Comparison of ENCODE assay signal across 13 mouse cellular contexts in genomic region chr8:79829941-79830633, GRCm38 (mm10).
DNase-seq lines count a peak whose midpoint lies in the region; ATAC-seq and TF ChIP-seq lines count a peak whose summit lies in the region.
"Had no signal": no experiment of that assay in that cellular context is flagged by ENCODE, and none has a peak within 500 bp of the region (broad histone marks: within the 10 kb centered on the region; RNA-seq: fewer than 3 reads in every experiment).

No protein-coding gene starts in this region.

- no peaks in the 10 kb centered on the region for H3K9me3 ChIP-seq in hindbrain, embryonic 10.5 days
- H3K9me3 ChIP-seq in hindbrain, embryonic 13.5 days, result no peaks in the 10 kb centered on the region
- H3K9me3 ChIP-seq in lung, postnatal 0 days (ENCODE audit: low read length), result no peaks in the 10 kb centered on the region
- H3K9me3 ChIP-seq in intestine, embryonic 16.5 days (ENCODE audit: control insufficient read depth, low read length), result no peaks in the 10 kb centered on the region
- H3K9me3 ChIP-seq in stomach, embryonic 16.5 days (replicated peaks; ENCODE audit: control insufficient read depth, low read length), result no peaks in the 10 kb centered on the region

- H3K9ac ChIP-seq in hindbrain, embryonic 13.5 days, result no peak overlapping the region
- H3K9ac ChIP-seq in lung, postnatal 0 days (replicated peaks; ENCODE audit: low read depth), result no peak overlapping the region
- H3K9ac ChIP-seq in intestine, embryonic 16.5 days (ENCODE audit: low read depth, low read length), result no peak overlapping the region
- no peak overlapping the region for H3K9ac ChIP-seq in stomach, embryonic 16.5 days (ENCODE audit: low read length)

- peak; percentile 5 for DNase-seq in hindbrain, embryonic 10.5 days (ENCODE audit: low spot score)
- peak; percentile 47 for DNase-seq in lung, postnatal 0 days (ENCODE audit: low spot score)
- DNase-seq in lung, postnatal 14 days, result no peak
- DNase-seq in layer of hippocampus, adult 9-11 months, result no peak
- DNase-seq in cerebellum, postnatal 14 days, result no peak
- DNase-seq: adrenal gland, adult 2 months; lung, adult 2 months; spleen, adult 18-20 months; thymus, postnatal 25 days had no signal

- H3K27ac ChIP-seq in hindbrain, embryonic 10.5 days, result no peak overlapping the region
- H3K27ac ChIP-seq in hindbrain, embryonic 13.5 days, result no peak overlapping the region
- no peak overlapping the region for H3K27ac ChIP-seq in lung, postnatal 0 days (ENCODE audit: low read length)
- H3K27ac ChIP-seq in intestine, embryonic 16.5 days (ENCODE audit: low read length), result no peak overlapping the region
- no peak overlapping the region for H3K27ac ChIP-seq in stomach, embryonic 16.5 days (ENCODE audit: low read length)

- no peaks in the 10 kb centered on the region for H3K27me3 ChIP-seq in hindbrain, embryonic 10.5 days (ENCODE audit: insufficient read depth, poor library complexity, severe bottlenecking)
- no peaks in the 10 kb centered on the region for H3K27me3 ChIP-seq in hindbrain, embryonic 13.5 days
- H3K27me3 ChIP-seq in lung, postnatal 0 days (replicated peaks; ENCODE audit: insufficient read depth, low read length), result no peaks in the 10 kb centered on the region
- H3K27me3 ChIP-seq in intestine, embryonic 16.5 days (replicated peaks; ENCODE audit: control insufficient read depth, insufficient read depth, low read length), result no peaks in the 10 kb centered on the region
- no peaks in the 10 kb centered on the region for H3K27me3 ChIP-seq in stomach, embryonic 16.5 days (ENCODE audit: control insufficient read depth, insufficient read depth, low read length)

- H3K4me2 ChIP-seq in hindbrain, embryonic 13.5 days, result no peak overlapping the region
- peak overlapping the region; percentile 29; the same call in 1 of the 2 replicates for H3K4me2 ChIP-seq in lung, postnatal 0 days (replicated peaks; ENCODE audit: low read depth, low read length)
- peak overlapping the region; percentile 20; the same call in 1 of the 2 replicates for H3K4me2 ChIP-seq in intestine, embryonic 16.5 days (ENCODE audit: low read depth, low read length)
- H3K4me2 ChIP-seq in stomach, embryonic 16.5 days (ENCODE audit: low read depth, low read length), result peak overlapping the region; percentile 50

- WGBS in hindbrain, embryonic 10.5 days, result 72% methylated on average over 19 of the region's 19 CpGs
- 65% methylated on average over 19 of the region's 19 CpGs for WGBS in hindbrain, embryonic 13.5 days
- 42% methylated on average over 19 of the region's 19 CpGs for WGBS in lung, postnatal 0 days
- 44% methylated on average over 19 of the region's 19 CpGs for WGBS in intestine, embryonic 16.5 days
- 32% methylated on average over 19 of the region's 19 CpGs for WGBS in stomach, embryonic 16.5 days

- TF ChIP-seq CTCF in lung, postnatal 0 days (IDR thresholded peaks at IDR 0.05), result no peak

- H3K4me3 ChIP-seq in hindbrain, embryonic 10.5 days, result no peak overlapping the region
- no peak overlapping the region for H3K4me3 ChIP-seq in hindbrain, embryonic 13.5 days
- H3K4me3 ChIP-seq in lung, postnatal 0 days (ENCODE audit: low read depth, low read length), result peak overlapping the region; percentile 10; the same call in 1 of the 2 replicates
- no peak overlapping the region for H3K4me3 ChIP-seq in intestine, embryonic 16.5 days (ENCODE audit: low read length)
- peak overlapping the region; percentile 31 for H3K4me3 ChIP-seq in stomach, embryonic 16.5 days (replicated peaks; ENCODE audit: low read length)

- TF ChIP-seq EP300 in lung, postnatal 0 days (IDR thresholded peaks at IDR 0.05), result no peak

- peaks cover 8% of the 10 kb centered on the region for H3K4me1 ChIP-seq in hindbrain, embryonic 10.5 days (replicated peaks)
- peaks cover 7% of the 10 kb centered on the region; the same call in 1 of the 2 replicates for H3K4me1 ChIP-seq in hindbrain, embryonic 13.5 days (replicated peaks)
- no peaks in the 10 kb centered on the region for H3K4me1 ChIP-seq in lung, postnatal 0 days (ENCODE audit: insufficient read depth, low read depth, low read length)
- no peaks in the 10 kb centered on the region for H3K4me1 ChIP-seq in intestine, embryonic 16.5 days (ENCODE audit: control insufficient read depth, insufficient read depth, low read length)
- H3K4me1 ChIP-seq in stomach, embryonic 16.5 days (ENCODE audit: control insufficient read depth, insufficient read depth, low read length), result no peaks in the 10 kb centered on the region

- ATAC-seq in hindbrain, embryonic 13.5 days (ENCODE audit: low FRiP score), result no peak
- ATAC-seq in lung, postnatal 0 days, result peak; percentile 37
- ATAC-seq in intestine, embryonic 16.5 days, result no peak
- no peak for ATAC-seq in stomach, embryonic 16.5 days (ENCODE audit: insufficient read depth, low FRiP score)
- ATAC-seq: inflammation-experienced regulatory T-cells, adult 6 months had no signal

- H3K36me3 ChIP-seq in hindbrain, embryonic 10.5 days, result no peaks in the 10 kb centered on the region
- H3K36me3 ChIP-seq in hindbrain, embryonic 13.5 days, result no peaks in the 10 kb centered on the region
- no peaks in the 10 kb centered on the region for H3K36me3 ChIP-seq in lung, postnatal 0 days (ENCODE audit: insufficient read depth, low read length)
- H3K36me3 ChIP-seq in intestine, embryonic 16.5 days (ENCODE audit: control insufficient read depth, insufficient read depth, low read length), result no peaks in the 10 kb centered on the region
- no peaks in the 10 kb centered on the region for H3K36me3 ChIP-seq in stomach, embryonic 16.5 days (ENCODE audit: control insufficient read depth, insufficient read depth, low read length)

Comparison
In these comparisons a context has a peak if more than half of its experiments do, and no peak if none do; other contexts are left out.
1. DNase-seq: peak in hindbrain, embryonic 10.5 days (single experiment) and lung, postnatal 0 days (single experiment); none in lung, postnatal 14 days (single experiment), layer of hippocampus, adult 9-11 months (single experiment) and cerebellum, postnatal 14 days (0 of 2).
2. H3K4me3 ChIP-seq: peak in lung, postnatal 0 days (single experiment) and stomach, embryonic 16.5 days (single experiment); none in hindbrain, embryonic 10.5 days (single experiment), hindbrain, embryonic 13.5 days (single experiment) and intestine, embryonic 16.5 days (single experiment).